Mouse (Mus musculus) ovary, postnatal 36 days (tissue): ENCODE data around the gene Syngr3.

ENCODE experiments used
- DNase-seq: peaks from one replicate; pipeline ENCODE4 v3.0.0; 2022; ENCODE audit warnings: low spot score, mixed read lengths

The Syngr3 gene

GRCm38 (mm10) chr17:24644875-24645721, 44.7 kb downstream of the Syngr3 start:
- DNase-seq, result no peak

GRCm38 (mm10) chr17:24644030-24644715, 45.6 kb downstream of the Syngr3 start:
- DNase-seq, result no peak

- no peak for DNase-seq
Observed at GRCm38 (mm10) chr17:24642791-24643343, 46.9 kb downstream of the Syngr3 start.

GRCm38 (mm10) chr17:24641944-24642343, 47.8 kb downstream of the Syngr3 start:
- no peak for DNase-seq

GRCm38 (mm10) chr17:24640581-24640980, 49.2 kb downstream of the Syngr3 start:
- no peak for DNase-seq

- no peak for DNase-seq
Observed at GRCm38 (mm10) chr17:24640119-24640518, 49.6 kb downstream of the Syngr3 start.

GRCm38 (mm10) chr17:24639571-24639988, 50.2 kb downstream of the Syngr3 start:
- DNase-seq, result no peak

GRCm38 (mm10) chr17:24638840-24639239, 50.9 kb downstream of the Syngr3 start:
- DNase-seq, result peak; percentile 48

GRCm38 (mm10) chr17:24638214-24638613, 51.5 kb downstream of the Syngr3 start:
- no peak for DNase-seq

- DNase-seq, result no peak
Observed at GRCm38 (mm10) chr17:24636781-24637481, 52.8 kb downstream of the Syngr3 start.

- no peak for DNase-seq
Observed at GRCm38 (mm10) chr17:24635694-24636093, 54.1 kb downstream of the Syngr3 start.
